ENCODE assay signal across 8 mouse cellular contexts in genomic region chr2:173275343-173276201, GRCm38 (mm10). TPM values are rescaled to one million over a fixed set of nuclear protein-coding genes. Genes with fewer than 3 reads are reported as not detected.
A peak's percentile ranks its signal among the peaks of the same experiment; 100 is the strongest.
DNase-seq lines count a peak whose midpoint lies in the region; ATAC-seq and TF ChIP-seq lines count a peak whose summit lies in the region.

No protein-coding gene starts in this region.

- no peaks in the 10 kb centered on the region for H3K36me3 ChIP-seq in heart, embryonic 11.5 days (ENCODE audit: control insufficient read depth, insufficient read depth, low read length)
- H3K36me3 ChIP-seq in stomach, embryonic 16.5 days (ENCODE audit: control insufficient read depth, insufficient read depth, low read length): no peaks in the 10 kb centered on the region

- DNase-seq in CD4-positive, CD25-positive, alpha-beta regulatory T cell, adult 2 months (ENCODE audit: low read depth, low spot score): peak; percentile 82
- no peak for DNase-seq in Patski (ENCODE audit: low read depth, low spot score)
- peak; percentile 69 for DNase-seq in embryo, embryonic 11 days
- DNase-seq in kidney, postnatal 25 days: peak; percentile 52 to 72
- no peak for DNase-seq in spleen, postnatal 4 days (ENCODE audit: low spot score in 2 of 2)

- no peak for TF ChIP-seq CTCF in Patski (IDR thresholded peaks at IDR 0.05)

- WGBS in heart, embryonic 11.5 days (ENCODE audit: insufficient replicate concordance): under 1% methylated on average over 79 of the region's 93 CpGs
- under 1% methylated on average over 86 of the region's 93 CpGs for WGBS in stomach, embryonic 16.5 days

- CTCF ChIA-PET in Patski (lab: Charles Lee): interaction anchor here (1.2 kb wide), 1 partner anchor 132 kb away, joined by 3 read pairs; no protein-coding TSS in a partner anchor

- in situ Hi-C loops in Patski (cut with MboI; ENCODE audit: low pct_unique_long_range_greater_than_20kb): loop anchor here (5.0 kb wide), 1 partner anchor 137 kb away; no protein-coding TSS in a partner anchor

- peak overlapping the region; percentile 87 for H3K4me2 ChIP-seq in heart, embryonic 11.5 days
- peak overlapping the region; percentile 52 for H3K4me2 ChIP-seq in stomach, embryonic 16.5 days (ENCODE audit: low read depth, low read length)

- no peaks in the 10 kb centered on the region for H3K9me3 ChIP-seq in heart, embryonic 11.5 days (replicated peaks; ENCODE audit: control insufficient read depth, low read length)
- no peaks in the 10 kb centered on the region for H3K9me3 ChIP-seq in stomach, embryonic 16.5 days (replicated peaks; ENCODE audit: control insufficient read depth, low read length)

- peak; percentile 28 for ATAC-seq in Patski
- ATAC-seq in heart, embryonic 11.5 days (replicated peaks; ENCODE audit: insufficient number of reproducible peaks, low FRiP score, low TSS enrichment): 0 out of 2 replicates have a peak, but pooled peaks have one; percentile 1
- peak; percentile 26; the same call in 1 of the 2 replicates for ATAC-seq in megakaryocyte, adult 5-6 weeks (ENCODE audit: poor library complexity, severe bottlenecking)
- peak; percentile 12; the same call in 1 of the 2 replicates for ATAC-seq in stomach, embryonic 16.5 days (ENCODE audit: insufficient read depth, low FRiP score)

- POLR2A ChIA-PET in Patski (lab: Charles Lee): no interaction called here

- H3K27me3 ChIP-seq in Patski: no peaks in the 10 kb centered on the region
- H3K27me3 ChIP-seq in heart, embryonic 11.5 days (ENCODE audit: control insufficient read depth, insufficient read depth, low read length): peaks cover 8% of the 10 kb centered on the region; the same call in 1 of the 2 replicates
- H3K27me3 ChIP-seq in stomach, embryonic 16.5 days (ENCODE audit: control insufficient read depth, insufficient read depth, low read length): no peaks in the 10 kb centered on the region

- peak overlapping the region; percentile 89 for H3K27ac ChIP-seq in heart, embryonic 11.5 days (ENCODE audit: low read depth, low read length)
- peak overlapping the region; percentile 58 for H3K27ac ChIP-seq in stomach, embryonic 16.5 days (ENCODE audit: low read length)

- H3K9ac ChIP-seq in heart, embryonic 11.5 days (ENCODE audit: low read depth, low read length): peak overlapping the region; percentile 93
- peak overlapping the region; percentile 97 for H3K9ac ChIP-seq in stomach, embryonic 16.5 days (ENCODE audit: low read length)

- peaks cover 27% of the 10 kb centered on the region for H3K4me1 ChIP-seq in heart, embryonic 11.5 days (ENCODE audit: control insufficient read depth, insufficient read depth, low read length)
- peaks cover 43% of the 10 kb centered on the region for H3K4me1 ChIP-seq in stomach, embryonic 16.5 days (ENCODE audit: control insufficient read depth, insufficient read depth, low read length)

- peak overlapping the region; percentile 87 for H3K4me3 ChIP-seq in heart, embryonic 11.5 days (ENCODE audit: low read depth, low read length)
- peak overlapping the region; percentile 86 for H3K4me3 ChIP-seq in stomach, embryonic 16.5 days (replicated peaks; ENCODE audit: low read length)

RNA-seq across cellular contexts. Expression of gene Pmepa1, which starts 0.8 kb away (rescaled TPM):
- 20.1 TPM for polyA plus RNA-seq in Patski (2021)
- polyA plus RNA-seq in heart, embryonic 11.5 days (2014; fragmentation: Nextera tagmentation; extraction: Ambion mirVana): 3.8 and 4.7 TPM in 2 replicates
- total RNA-seq in megakaryocyte, adult 5-6 weeks (2015): 0.84 and 1.2 TPM in 2 replicates
- total RNA-seq in megakaryocyte, adult 5-6 weeks (2017): 0.04 and 0.07 TPM in 2 replicates
- 7.2 and 7.4 TPM in 2 replicates for polyA plus RNA-seq in stomach, embryonic 16.5 days (2015; fragmentation: Nextera tagmentation; extraction: Ambion mirVana)

RNA-seq across cellular contexts. Expression of gene Zbp1, which starts 56.8 kb away (rescaled TPM):
- polyA plus RNA-seq in Patski (2021): 0.05 TPM
- not detected in 2 replicates for polyA plus RNA-seq in heart, embryonic 11.5 days (2014; fragmentation: Nextera tagmentation; extraction: Ambion mirVana)
- total RNA-seq in megakaryocyte, adult 5-6 weeks (2015): 54.6 and 63.0 TPM in 2 replicates
- 35.6 and 56.8 TPM in 2 replicates for total RNA-seq in megakaryocyte, adult 5-6 weeks (2017)
- 0.70 and 1.0 TPM in 2 replicates for polyA plus RNA-seq in stomach, embryonic 16.5 days (2015; fragmentation: Nextera tagmentation; extraction: Ambion mirVana)

Comparison
In these comparisons a context has a peak if more than half of its experiments do, and no peak if none do; other contexts are left out.
1. DNase-seq: peak in CD4-positive, CD25-positive, alpha-beta regulatory T cell, adult 2 months (single experiment), embryo, embryonic 11 days (single experiment) and kidney, postnatal 25 days (2 of 2); none in Patski (single experiment) and spleen, postnatal 4 days (0 of 2).
2. Peak in every context shown above with its lines, with median percentiles within 50 percentile points of each other: ATAC-seq.